Mouse (Mus musculus) kidney, postnatal 36 days (tissue): ENCODE measurements around the gene Gpx4.

ENCODE experiments used
- DNase-seq, 2 experiments: peaks; one replicate each; pipeline ENCODE4 v3.0.0; 2021 to 2022; ENCODE audit warnings: mixed read lengths in 2 of 2

The Gpx4 gene

GRCm38 (mm10) chr10:80074813-80075601, 28.0 kb downstream of the Gpx4 start:
- peak; percentile 79 to 83 for DNase-seq

GRCm38 (mm10) chr10:80075924-80076323, 29.0 kb downstream of the Gpx4 start:
- no peak for DNase-seq

GRCm38 (mm10) chr10:80076386-80076785, 29.4 kb downstream of the Gpx4 start:
- no peak for DNase-seq

GRCm38 (mm10) chr10:80077312-80077711, 30.3 kb downstream of the Gpx4 start:
- no peak for DNase-seq

- DNase-seq: no peak
Observed at GRCm38 (mm10) chr10:80078366-80078765, 31.4 kb downstream of the Gpx4 start.

- no peak for DNase-seq
Observed at GRCm38 (mm10) chr10:80080396-80081070, 33.6 kb downstream of the Gpx4 start.

GRCm38 (mm10) chr10:80081075-80081474, 34.1 kb downstream of the Gpx4 start:
- DNase-seq: no peak

GRCm38 (mm10) chr10:80084817-80085487, 38.0 kb downstream of the Gpx4 start:
- peak; percentile 71 to 79 for DNase-seq

- DNase-seq: peak in 1 of 2 experiments; percentile 48
Observed at GRCm38 (mm10) chr10:80086847-80087246, 39.9 kb downstream of the Gpx4 start.

- DNase-seq: no peak
Observed at GRCm38 (mm10) chr10:80087483-80087882, 40.5 kb downstream of the Gpx4 start.

GRCm38 (mm10) chr10:80089146-80089545, 42.2 kb downstream of the Gpx4 start:
- DNase-seq: peak; percentile 73 to 78

GRCm38 (mm10) chr10:80091527-80091926, 44.6 kb downstream of the Gpx4 start:
- DNase-seq: no peak

- DNase-seq: peak in 1 of 2 experiments; percentile 43
Observed at GRCm38 (mm10) chr10:80092690-80093089, 45.7 kb downstream of the Gpx4 start.

GRCm38 (mm10) chr10:80094085-80094484, 47.1 kb downstream of the Gpx4 start:
- no peak for DNase-seq

GRCm38 (mm10) chr10:80094684-80095083, 47.7 kb downstream of the Gpx4 start:
- DNase-seq: peak; percentile 60 to 75

GRCm38 (mm10) chr10:80095547-80095946, 48.6 kb downstream of the Gpx4 start:
- DNase-seq: peak in 1 of 2 experiments; percentile 52

- peak in 1 of 2 experiments; percentile 46 for DNase-seq
Observed at GRCm38 (mm10) chr10:80097275-80097674, 50.3 kb downstream of the Gpx4 start.

- DNase-seq: peak; percentile 50 to 53
Observed at GRCm38 (mm10) chr10:80098630-80099029, 51.7 kb downstream of the Gpx4 start.

GRCm38 (mm10) chr10:80100982-80101381, 54.0 kb downstream of the Gpx4 start:
- peak; percentile 76 for DNase-seq

- DNase-seq: peak; percentile 89 to 95
Observed at GRCm38 (mm10) chr10:80102216-80102915, 55.4 kb downstream of the Gpx4 start.

GRCm38 (mm10) chr10:80103032-80103431, 56.1 kb downstream of the Gpx4 start:
- no peak for DNase-seq

GRCm38 (mm10) chr10:80104181-80104580, 57.2 kb downstream of the Gpx4 start:
- no peak for DNase-seq

- DNase-seq: no peak
Observed at GRCm38 (mm10) chr10:80105460-80105859, 58.5 kb downstream of the Gpx4 start, which contains the start of gene Sbno2. TSS of gene Sbno2 (minus strand) at chr10:80105571.
